Mouse (Mus musculus) kidney, adult 9 months (tissue): ENCODE measurements around the gene Prc1.
"Not testable (repeated sequence)": the region's sequence is repeated elsewhere in the genome, so short reads cannot be mapped to it uniquely, and the experiment has no call there.

Source experiments
- DNase-seq: peaks from one replicate; pipeline ENCODE4 v3.0.0; 2022

The Prc1 gene

DNA sequence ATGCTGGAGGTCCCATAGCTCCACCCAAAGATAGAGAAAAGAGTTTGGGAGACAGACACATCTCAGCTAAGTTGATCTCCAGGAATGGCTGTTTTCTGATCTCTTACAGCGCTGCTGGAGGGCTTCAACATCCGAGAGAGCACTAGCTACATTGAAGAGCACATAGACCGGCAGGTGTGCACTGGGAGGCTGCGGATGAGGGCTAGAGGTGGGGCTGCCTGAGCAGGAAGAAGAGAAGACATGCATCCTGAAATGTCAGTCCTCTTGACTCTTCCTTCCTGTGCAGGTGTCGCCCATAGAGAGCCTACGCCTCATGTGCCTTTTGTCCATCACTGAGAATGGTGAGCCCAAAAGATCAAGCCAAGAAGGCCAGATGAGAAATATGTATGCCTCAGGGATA is 8.5 kb upstream of the Prc1 start:
- no peak for DNase-seq

GRCm38 (mm10) chr7:80287736-80288135 is 6.5 kb upstream of the Prc1 start:
- DNase-seq: no peak

DNA sequence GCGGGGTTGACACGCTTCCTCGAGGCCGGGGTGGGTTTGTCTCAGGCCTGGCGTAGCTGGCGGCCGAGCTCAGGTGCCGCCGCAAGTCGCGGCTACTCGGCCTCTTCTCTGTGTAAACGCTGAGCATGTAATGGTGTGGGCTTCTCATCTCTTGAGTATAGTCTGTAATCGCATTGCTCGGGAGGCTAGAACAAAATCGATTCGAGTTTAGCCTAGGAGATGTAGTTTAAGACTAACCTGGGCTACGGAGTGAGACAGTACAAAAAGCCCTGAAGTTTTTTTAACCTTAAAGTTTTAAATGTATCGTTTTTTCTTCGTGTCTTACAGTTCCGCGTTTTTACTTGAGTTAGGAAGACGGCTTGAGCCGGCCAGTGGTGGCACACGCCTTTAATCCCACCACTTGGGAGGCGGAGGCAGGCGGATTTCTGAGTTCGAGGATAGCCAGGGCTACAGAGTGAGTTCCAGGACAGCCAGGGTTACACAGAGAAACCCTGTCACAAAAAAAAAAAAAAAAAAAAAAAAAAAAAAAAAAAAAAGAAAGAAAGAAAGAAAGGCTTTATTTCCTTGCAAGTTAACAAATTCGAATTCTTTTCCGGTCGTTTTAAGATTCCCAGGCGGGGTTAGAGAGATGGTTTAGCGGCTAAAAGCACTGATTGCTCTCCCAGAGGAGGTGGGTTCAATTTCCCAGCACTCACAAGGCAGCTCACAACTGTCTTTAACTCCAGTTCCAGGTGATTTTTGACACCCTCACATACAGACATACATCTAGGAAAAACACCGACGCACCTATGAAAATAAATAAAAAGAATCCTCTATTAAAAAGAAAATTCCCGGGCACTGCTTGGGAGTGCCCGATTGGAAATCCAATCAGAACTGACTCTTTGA is 756 bp downstream of the Prc1 start:
- DNase-seq: peak; percentile 11

GRCm38 (mm10) chr7:80296462-80296861 is 2.2 kb downstream of the Prc1 start:
- DNase-seq: no peak

- DNase-seq: no peak
Observed at GRCm38 (mm10) chr7:80297041-80297440, 2.8 kb downstream of the Prc1 start.

GRCm38 (mm10) chr7:80298754-80299153 is 4.5 kb downstream of the Prc1 start:
- no peak for DNase-seq

DNA sequence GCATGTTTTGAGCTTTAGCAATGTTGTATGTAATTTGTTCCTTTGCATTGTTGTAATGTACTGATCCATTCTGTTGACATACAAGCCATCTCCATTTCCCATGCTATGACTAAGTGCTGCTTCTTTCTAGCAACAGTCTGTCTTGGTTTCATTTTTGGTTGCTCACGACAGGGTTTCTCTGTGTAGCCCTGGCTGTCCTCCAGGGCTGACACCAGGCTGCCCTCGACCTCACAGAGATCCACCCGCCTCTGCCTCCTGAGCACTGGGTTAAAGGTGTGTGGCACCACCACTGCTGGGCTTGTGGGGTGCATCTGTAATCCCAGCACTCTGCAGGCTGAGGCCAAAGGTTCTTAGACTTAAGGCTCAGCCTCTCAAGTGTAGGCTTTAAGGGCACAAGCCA is 5.3 kb downstream of the Prc1 start:
- DNase-seq: no peak

DNA sequence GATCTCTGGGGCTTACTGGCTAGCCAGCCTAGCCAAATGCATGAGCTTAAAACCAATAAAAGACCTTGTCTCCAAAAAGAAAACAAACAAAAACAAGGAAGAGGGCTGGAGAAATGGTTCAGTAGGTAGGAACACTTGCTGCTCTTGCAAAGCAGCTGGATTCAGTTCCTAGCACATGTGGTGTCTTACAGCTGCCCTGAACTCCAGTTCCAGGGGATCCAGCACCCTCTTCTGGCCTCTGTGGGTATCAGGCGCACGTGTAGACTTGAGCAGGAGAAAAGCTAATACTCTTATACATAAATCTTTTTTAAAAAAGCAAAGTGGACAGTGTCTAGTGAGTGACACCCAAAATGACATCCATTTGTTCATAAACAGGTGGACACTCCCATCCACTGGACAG is 7.3 kb downstream of the Prc1 start:
- DNase-seq: no peak

- DNase-seq: no peak
Observed at GRCm38 (mm10) chr7:80307766-80308165, 13.5 kb downstream of the Prc1 start.

GRCm38 (mm10) chr7:80310771-80311170 is 16.5 kb downstream of the Prc1 start:
- no peak for DNase-seq

DNA sequence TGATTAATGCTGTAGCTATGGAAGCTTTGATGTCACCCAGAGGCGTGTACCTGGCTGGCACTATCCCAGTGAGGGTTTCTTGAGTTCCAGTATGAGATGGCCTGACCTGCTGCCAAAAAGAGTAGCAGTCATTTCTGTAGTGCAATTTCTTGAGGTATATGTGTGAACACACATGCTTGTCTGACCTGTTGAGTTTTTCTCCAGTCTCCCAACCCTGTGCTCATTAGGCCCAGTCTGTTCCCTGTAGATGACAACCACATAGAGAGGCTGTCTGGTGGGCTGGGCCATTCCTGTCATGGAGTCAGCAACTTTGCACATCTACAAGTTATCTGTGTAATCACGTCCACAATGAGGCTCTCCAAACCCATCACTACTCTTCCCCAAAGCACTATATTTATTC is 21.5 kb downstream of the Prc1 start:
- DNase-seq: no peak

DNA sequence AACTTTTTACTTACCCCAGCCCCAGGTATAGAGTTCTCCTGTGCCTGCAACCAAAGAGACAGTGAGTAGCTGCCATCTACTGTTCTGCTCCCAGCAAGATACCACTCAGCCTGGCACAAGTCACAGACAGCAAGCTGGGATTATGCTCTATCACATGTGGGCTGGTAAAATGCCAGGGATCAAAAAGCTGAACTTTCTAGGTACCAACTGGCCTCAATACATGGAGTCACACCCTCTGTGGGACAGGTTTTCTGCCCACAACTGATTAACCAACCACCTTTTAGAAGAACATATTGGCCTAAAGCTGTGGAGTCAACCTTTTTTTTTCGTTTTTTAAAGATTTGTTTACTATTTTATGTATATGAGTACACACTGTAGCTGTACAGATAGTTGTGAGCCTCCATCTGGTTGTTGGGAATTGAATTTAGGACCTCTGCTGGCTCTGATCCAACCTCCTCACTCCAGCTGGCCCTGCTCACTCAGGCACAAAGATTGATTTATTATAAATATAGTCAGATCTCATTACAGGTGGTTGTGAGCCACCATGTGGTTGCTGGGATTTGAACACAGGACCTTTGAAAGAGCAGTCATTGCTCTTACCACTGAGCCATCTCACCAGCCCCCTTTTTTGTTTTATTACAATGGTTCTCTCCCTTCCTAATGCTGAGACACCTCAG is 23.3 kb downstream of the Prc1 start:
- DNase-seq: no peak

GRCm38 (mm10) chr7:80318670-80319069 is 24.4 kb downstream of the Prc1 start:
- DNase-seq: no peak

- DNase-seq: no peak
Observed at GRCm38 (mm10) chr7:80319846-80320496, 25.7 kb downstream of the Prc1 start.

GRCm38 (mm10) chr7:80323336-80323735 is 29.1 kb downstream of the Prc1 start:
- DNase-seq: no peak

- peak; percentile 97 for DNase-seq
Observed at GRCm38 (mm10) chr7:80324043-80324815, 30.0 kb downstream of the Prc1 start, which contains the start of gene Rccd1. Gene Rccd1 (minus strand): TSS chr7:80324454.

DNA sequence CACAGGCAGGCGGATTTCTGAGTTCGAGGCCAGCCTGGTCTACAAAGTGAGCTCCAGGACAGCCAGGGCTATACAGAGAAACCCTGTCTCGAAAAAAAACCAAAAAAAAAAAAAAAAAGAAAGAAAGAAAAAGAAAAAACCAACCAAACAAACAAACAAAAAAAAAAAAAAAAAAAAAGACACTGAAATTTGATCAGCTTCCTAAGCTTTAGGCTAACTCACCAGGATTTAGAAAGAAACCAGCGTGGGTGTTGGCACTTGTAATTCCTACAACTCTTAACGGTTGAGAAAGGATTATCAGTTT is 30.5 kb downstream of the Prc1 start:
- not testable (repeated sequence) for DNase-seq

DNA sequence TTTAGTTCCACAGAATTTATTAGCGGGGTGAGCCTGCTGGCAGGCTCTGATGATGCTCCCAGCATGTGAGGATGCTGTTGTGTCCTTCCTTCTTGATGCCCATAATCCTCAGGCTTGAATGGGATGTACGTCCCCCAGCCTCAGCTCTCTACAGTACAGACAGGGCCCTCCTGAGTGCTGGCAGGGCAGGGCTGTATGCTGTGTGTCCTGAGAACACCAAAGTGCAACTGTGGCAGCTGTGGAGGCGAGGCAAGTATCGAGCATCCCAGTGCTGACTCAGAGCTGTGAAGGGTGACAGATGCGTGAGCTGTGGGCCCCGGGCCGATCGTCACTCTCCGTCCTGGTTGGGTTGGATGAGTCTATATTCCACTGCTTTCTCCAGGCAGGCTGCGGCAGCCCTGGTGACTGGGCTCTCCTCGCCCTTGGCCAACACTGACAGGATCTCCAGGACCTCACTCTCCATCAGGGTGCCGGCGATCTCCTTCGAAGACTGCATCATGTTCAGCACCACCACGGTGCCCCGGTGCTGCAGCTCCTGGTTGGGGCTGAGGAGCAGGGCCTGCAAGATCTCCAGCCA is 31.1 kb downstream of the Prc1 start:
- DNase-seq: no peak

DNA sequence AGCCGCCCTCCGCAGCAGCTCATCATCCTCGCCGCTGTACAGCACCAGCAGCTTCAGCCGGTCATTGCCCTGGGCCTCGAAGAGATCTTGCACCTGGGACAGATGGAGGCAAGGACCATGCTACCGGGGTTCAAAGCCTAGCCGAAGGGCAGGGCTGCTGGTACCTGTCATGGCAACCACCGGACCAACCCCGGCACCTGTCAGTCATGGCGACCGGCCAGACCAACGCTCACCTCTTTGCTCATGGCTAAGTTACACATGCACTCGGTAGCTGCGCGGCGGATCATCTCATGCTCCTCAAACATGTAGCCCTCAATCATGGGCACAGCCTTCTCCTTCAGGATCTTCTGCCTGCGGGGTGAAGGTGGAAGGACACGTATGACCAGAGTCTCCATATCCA is 31.8 kb downstream of the Prc1 start:
- DNase-seq: no peak

- no peak for DNase-seq
Observed at GRCm38 (mm10) chr7:80330278-80330677, 36.0 kb downstream of the Prc1 start.

DNA sequence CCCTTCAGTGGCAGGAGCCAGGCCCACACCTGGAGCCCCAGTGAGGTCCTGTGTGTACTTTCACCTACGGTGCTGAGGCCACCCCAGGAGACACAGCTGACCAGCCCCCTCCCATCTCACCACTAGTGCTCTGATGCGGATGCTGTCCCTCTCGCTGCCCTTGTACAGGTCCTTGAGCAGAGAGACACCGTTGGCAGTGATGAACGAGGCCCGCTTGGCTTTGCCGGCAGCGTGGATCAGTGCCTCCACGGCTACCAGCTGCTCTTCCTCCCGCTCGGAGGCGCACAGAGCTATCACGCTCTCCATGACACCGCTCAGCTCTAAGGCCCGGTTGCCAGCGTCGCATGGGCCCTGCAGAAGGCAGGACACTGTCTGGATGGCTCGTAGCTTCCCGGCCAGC is 37.2 kb downstream of the Prc1 start:
- DNase-seq: no peak

GRCm38 (mm10) chr7:80334848-80335247 is 40.6 kb downstream of the Prc1 start:
- DNase-seq: no peak

GRCm38 (mm10) chr7:80336932-80337331 is 42.7 kb downstream of the Prc1 start:
- no peak for DNase-seq
